Mouse (Mus musculus) megakaryocyte, embryonic 14.5 days (primary cell): ENCODE results near the gene Sh3bgrl3.

Experiments used
- FLI1 ChIP-seq: IDR thresholded peaks from 2 replicates; pipeline ENCODE4 v1.6.1; 2012; ENCODE audit warnings: low read length, inconsistent platforms, mixed read lengths
- GATA1 ChIP-seq: IDR thresholded peaks from 3 replicates; pipeline ENCODE4 v1.6.1; 2012; ENCODE audit warnings: mixed read lengths, low read length, inconsistent platforms, borderline replicate concordance

GRCm38 (mm10) chr4:134127121-134127455 is 1.5 kb downstream of the Sh3bgrl3 start:
- TF ChIP-seq GATA1 (no peak), FLI1 (no peak)
